Mouse (Mus musculus) c-Kit-negative CD71-positive TER-119-positive erythroid progenitor cells, embryonic 14.5 days (primary cell): Measurements from ENCODE around the gene D10Jhu81e.
A peak's percentile ranks its signal among the peaks of the same experiment; 100 is the strongest.
"Not testable (repeated sequence)": the region's sequence is repeated elsewhere in the genome, so short reads cannot be mapped to it uniquely, and the experiment has no call there.

Experiments
- DNase-seq: peaks from one replicate; pipeline ENCODE4 v3.0.0-alpha.2; 2013; ENCODE audit warnings: low read depth, low spot score

Gene D10Jhu81e

DNA sequence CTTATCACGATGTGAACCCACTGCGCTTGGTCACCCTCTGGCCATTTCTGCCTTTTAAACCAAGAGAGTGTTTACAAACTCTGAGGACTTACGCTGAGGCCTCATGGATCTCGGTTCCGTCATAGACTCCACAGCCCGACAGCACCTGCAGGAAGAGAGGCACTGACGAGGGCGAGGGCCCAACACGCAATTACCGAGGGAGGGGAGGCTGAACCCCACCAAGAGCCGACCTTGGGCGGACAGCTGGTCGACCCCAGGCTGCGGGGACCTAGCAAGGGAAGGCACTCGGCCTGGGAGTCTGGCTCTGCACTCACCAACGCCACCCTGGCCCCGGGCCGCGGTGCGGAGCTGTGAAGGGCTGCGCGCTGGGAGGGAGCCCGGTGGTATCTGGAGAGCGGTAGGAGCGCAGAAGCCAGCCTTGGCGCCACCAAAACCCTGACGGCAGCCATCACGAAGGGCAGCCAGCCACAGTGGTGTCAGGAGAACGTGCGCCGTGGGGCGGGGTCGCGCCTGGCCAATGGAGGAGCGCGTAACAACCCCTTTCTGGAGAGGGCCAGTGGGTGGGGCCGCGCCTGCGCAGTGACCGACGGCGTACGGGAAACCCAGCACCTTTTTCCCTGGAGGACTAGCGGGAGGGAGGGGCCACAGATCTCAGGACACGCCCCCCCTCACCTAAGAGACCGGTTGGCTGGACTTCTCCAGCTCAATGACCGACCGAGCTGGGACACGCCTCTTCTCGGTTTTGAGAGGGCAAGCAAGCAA lies at the start of gene D10Jhu81e:
Gene D10Jhu81e (minus strand): TSS at position 502 of the 762 bp plus-strand sequence.
- peak; percentile 96 for DNase-seq

DNA sequence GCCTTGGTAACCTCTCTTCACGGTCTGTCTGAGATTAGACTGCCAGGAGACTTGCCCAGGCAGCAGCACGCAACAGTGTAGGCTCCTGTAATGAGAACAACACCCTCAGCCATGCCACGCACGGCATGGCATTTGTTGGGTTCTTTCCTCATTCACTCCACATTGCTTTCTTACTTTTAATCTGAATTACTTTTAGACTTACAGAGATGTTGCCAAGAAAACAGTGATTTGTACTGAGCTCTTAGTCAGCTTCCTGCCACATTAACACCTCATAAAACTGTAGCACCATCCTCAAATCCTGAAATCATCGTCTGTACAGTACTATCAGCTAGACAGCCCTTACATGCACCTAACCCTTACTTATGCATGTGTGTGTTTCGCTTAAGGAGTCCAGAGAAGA lies 49.0 kb upstream of the D10Jhu81e start:
- DNase-seq = no peak

DNA sequence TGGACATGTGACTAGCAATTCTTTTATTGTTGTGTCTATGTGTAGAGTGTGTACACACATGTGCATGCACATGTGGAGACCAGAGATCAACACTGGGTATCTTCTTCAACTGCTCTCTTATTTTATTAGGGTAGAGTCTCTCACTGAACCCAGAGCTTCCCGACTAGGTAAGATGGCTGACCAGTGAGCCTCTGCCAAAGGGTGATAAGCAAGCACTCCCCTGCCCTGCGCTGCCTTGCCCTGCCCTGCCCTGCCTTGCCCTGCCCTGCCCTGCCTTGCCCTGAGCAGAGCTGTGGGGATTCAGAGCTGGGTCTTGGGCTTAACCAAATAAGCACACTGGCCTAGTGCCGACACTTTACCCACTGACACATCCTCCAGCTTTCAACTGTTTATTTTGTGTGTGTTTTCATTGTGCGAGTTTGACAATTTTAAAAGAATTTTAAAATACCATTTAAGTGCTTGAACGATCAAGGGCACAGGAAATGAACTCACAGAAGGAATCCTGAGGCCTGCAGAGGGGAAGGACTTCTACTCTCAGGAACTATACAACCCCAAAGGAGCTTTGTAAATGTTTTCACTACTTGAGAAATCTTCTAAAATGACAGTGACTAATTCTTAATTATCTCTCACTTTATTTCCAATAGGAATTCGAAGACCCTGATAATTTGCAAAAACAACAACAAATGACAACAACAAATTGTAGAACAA lies 46.9 kb upstream of the D10Jhu81e start:
- DNase-seq = peak; percentile 66

DNA sequence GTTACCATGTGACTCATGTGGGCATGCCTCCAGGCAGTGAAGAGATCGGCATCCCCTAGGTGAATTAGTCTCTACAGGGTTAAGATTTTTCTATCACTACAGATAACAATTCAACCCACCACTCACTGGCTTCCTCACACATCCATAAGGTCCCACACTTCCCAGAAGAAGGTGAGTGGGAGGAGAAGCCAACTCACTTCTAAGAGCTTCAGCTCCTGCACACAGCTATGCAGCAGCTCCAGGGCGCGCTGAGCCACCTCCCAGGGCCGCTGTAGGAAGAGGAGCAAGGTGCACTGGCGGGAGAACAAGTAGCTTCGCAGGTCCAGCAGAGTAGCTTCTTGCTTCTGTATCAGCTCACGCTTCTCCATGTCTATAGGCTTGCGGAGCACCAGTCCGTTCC lies 44.8 kb upstream of the D10Jhu81e start:
- no peak for DNase-seq

- no peak for DNase-seq
Observed at GRCm38 (mm10) chr10:78211311-78211710, 41.7 kb upstream of the D10Jhu81e start.

GRCm38 (mm10) chr10:78201182-78201581 lies 31.6 kb upstream of the D10Jhu81e start:
- no peak for DNase-seq

DNA sequence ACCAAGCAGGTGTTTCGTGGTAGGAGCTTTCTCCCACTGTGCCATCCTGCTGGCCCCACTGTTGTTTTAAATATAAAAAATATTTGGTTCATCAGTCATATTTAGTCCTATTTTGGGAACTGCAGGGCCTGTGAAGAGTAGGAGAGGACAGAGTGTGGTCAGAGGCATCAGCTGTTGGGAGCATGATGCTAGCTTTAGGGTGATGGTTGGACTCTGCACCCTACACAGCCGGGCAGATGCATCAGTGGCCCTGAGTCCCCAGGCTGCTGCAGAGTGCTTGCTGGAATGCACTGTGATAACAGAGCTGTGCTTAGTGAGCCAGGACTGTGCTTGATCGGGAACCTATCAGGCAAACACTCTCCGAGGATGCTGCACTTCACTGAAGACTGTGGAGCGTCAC lies 23.4 kb upstream of the D10Jhu81e start:
- DNase-seq = no peak

- not testable (repeated sequence) for DNase-seq
Observed at GRCm38 (mm10) chr10:78186076-78186475, 16.5 kb upstream of the D10Jhu81e start.

GRCm38 (mm10) chr10:78185381-78185725 lies 15.8 kb upstream of the D10Jhu81e start:
- no peak for DNase-seq

DNA sequence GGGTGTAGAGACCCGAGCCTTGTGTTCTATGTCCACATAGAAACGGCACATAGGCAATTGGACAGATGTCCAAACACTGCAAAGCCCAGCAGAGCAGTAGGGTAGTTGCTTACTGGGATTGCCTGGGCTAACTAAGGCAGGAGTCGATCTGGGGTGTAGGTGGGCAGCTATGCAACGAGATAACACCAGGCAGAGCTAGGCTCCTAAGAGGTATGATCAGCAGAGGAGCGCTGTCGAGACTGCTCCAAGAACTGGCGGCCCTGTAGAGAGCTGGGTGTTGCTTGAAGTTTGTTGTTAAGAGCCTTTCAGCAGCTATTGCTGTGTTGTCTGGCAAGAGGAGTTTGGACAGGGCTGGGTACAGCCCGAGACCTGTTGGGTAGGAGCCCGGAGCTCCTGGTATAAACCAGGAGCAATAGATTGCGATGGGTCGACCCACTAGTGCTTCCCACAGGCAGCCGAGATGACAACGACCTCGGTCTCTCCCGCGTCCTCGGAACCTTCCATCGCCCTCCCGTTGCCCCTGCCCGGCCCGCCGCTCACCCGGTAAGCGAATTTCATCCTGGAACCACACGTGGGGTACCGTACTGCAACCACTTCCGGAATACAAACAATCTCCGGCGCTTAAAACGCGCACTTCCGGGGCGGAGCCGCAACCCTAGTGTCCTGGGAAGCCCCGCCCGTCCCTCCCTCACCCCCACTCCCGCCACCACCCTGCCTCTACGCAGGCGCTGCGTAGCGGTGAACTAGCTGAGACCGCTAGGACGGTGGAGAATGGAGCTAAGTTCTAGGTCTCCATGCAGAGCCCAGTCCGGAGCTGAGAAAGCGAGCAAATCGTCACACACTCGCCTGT lies 15.2 kb upstream of the D10Jhu81e start, which contains the start of gene Pwp2:
Gene Pwp2 (minus strand): TSS at position 619 of the 850 bp plus-strand sequence.
- DNase-seq = peak; percentile 87

DNA sequence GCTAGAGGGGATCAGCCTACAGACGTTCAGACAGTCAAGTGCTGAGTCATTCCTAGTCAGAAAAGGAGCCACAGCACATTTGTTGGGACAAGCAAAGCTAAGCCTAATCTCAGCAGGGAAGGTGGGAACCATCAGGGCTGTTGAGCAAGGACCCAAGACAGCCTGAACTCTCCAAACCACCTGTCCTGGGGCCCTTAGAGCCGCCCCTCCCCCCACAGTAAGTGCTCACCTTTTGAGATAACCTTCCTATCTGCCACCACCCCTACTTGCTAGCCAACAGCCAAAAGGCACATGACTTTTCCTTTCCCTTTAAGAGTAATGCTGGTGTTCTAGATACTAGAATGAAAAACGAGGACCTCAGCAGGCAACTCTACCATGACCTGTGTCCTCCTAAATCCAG lies 14.0 kb upstream of the D10Jhu81e start:
- DNase-seq = no peak

DNA sequence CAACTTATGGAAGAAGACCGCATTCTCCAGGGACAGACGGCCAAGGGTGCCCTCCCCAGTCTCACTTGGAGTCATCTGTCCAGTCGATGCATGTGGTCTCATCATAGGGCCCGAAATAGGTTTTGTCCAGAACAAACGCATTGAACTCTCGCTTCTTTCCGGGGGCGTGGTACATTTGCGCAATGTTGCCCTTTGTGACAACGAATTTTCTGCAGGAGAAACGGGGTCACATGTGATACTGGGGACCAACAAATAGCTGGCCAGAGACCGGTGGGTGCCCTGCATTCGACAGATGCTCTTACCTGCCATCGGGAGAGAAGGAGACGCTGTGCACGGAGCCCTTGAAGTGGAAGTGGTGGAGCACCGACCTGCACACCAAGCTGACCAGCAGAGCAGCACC lies 12.7 kb upstream of the D10Jhu81e start:
- DNase-seq = no peak

- no peak for DNase-seq
Observed at GRCm38 (mm10) chr10:78174474-78174873, 4.9 kb upstream of the D10Jhu81e start.

DNA sequence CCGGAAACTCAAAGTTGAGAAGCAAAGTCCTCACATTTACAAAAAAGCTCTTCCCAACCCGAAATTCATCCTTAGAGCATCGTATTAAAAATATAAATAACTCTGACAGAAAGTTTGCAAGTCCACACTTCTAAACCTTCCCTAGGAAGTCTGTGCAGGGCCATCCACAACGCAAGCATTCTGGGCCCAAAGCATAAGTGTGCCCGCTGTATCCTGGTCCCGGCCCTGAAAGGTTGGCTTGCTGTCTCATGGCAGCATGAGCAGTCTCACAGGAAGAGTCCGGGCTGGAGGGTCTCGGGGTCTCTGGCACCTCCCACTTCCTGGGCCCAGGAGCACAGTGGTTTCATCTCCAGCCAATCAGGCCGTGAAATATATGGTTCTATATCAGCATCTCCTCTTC lies 2.0 kb upstream of the D10Jhu81e start:
- DNase-seq = no peak

DNA sequence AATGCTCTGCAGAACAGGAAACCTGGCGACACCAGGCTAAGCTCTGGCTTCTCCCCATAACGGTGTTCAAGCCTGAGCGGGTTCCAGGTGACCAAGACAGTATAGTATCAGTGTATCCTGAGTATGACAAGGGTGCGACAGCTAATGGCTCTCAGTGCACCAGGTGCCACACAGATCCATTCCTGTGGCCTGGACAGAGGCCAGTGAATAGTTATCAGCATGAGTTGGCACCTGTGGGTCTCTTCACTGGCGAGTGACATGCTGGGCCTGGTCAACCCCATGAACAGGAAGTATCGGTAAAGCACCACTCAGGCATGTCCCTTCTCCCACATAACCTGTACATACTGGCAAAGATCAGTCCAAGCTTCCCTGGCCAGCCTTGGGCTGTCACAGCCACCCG lies 1.5 kb upstream of the D10Jhu81e start:
- no peak for DNase-seq

- DNase-seq = no peak
Observed at GRCm38 (mm10) chr10:78170445-78170844, 863 bp upstream of the D10Jhu81e start.

- DNase-seq = no peak
Observed at GRCm38 (mm10) chr10:78168792-78169191, 790 bp downstream of the D10Jhu81e start.

DNA sequence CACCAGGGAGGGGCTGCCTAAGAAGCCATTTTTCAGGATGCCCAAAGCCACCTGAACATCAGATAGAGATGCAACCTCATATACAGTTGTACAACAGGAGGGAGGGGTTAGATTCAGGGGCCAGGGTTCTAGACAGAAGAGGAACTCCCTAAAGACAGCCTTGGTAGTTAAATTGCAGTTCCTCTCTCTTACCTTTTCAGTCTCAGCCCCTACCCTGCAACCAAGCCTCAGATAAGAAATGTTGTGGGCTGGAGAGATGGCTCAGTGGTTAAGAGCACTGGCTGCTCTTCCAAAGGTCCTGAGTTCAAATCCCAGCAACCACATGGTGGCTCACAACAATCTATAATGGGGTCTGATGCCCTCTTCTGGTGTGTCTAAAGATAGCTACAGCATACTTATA lies 1.8 kb downstream of the D10Jhu81e start:
- no peak for DNase-seq

- DNase-seq = no peak
Observed at GRCm38 (mm10) chr10:78167333-78167732, 2.2 kb downstream of the D10Jhu81e start.

DNA sequence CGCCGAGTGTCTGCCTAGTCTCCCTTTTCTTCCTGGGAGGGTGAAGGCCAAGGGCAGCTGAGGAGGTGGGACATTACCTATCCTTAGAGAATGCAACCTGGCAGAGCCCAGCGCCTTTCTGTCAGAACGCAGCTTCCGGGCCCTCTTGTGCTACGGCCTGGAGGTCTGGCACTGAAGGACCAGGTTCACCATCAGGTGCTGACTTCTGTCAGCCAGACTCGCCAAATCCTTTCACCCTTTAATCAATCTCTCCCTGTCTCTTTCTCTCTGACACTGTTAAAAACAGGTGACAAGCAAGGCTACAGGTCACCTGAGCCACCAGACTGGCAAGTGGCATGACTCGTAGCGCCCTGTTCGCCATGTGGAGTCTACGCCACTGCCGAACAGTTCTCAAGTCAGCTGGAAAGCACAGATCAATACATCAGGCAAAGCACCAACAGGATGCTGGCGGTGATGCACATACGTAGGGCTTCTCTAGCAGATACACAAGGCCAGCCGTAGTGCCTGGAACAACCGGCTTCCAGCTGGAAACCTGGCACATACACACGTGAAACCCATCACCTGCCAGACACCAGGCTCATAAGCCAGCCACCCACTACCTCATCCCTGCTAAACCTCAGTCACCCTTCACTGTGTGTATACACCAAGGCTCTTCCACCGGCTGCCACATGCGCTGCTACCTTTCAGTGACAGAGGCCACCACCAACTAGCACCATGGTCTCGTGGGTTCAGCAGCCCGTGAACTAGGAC lies 4.2 kb downstream of the D10Jhu81e start:
- DNase-seq = no peak

DNA sequence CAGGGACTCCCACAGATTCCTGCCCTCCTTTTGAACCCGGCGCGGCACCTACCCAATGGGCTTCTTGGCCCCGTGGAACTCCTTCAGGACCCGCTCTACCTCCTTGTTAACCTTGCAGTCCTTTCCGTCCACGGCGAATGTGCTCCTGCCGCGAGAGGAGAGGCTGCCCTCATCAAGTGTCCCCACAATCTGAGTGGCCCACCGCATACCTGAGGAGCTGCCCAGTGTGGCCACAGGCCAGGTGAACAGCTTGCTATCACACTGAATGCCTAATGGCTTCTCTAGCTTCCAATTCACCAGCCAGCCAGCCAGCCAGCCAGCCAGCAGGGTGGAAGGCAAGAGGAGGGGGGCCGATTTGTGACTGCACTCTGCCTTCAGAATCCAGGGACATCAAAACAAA lies 4.8 kb downstream of the D10Jhu81e start:
- DNase-seq = no peak

- no peak for DNase-seq
Observed at GRCm38 (mm10) chr10:78163923-78164322, 5.7 kb downstream of the D10Jhu81e start.
